9 mouse cellular contexts compared by ENCODE assay signal in the genomic region with DNA sequence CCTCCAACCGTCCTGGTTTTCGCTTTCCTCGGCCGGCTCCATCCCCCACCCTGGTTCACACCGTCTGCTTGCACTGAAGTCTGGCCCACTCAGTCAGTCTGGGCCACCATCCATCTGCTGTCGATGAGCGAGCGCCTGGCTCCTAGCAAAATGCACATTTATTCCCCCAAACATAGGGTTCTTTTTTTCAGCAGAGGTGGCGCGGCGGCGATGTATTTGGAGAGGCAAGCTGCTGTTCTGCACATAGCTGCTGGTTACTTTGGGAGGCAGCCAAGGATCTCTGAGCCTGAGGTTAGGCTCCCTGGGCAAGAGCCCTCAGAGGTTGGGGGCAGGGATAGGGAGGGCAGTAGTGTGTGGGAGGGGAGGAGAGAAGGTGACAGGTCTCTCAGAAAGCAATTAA. TPM values are rescaled to one million over a fixed set of nuclear protein-coding genes. Genes with fewer than 3 reads are reported as not detected.
DNase-seq lines count a peak whose midpoint lies in the region; ATAC-seq and TF ChIP-seq lines count a peak whose summit lies in the region.
"Had no signal": no experiment of that assay in that cellular context is flagged by ENCODE, and none has a peak within 500 bp of the region (broad histone marks: within the 10 kb centered on the region; RNA-seq: fewer than 3 reads in every experiment).

No protein-coding gene starts in this region.

- no peak overlapping the region for H3K27ac ChIP-seq in neural tube, embryonic 11.5 days (ENCODE audit: low read depth, low read length)
- H3K27ac ChIP-seq in hindbrain, embryonic 16.5 days (ENCODE audit: low read depth, low read length): peak overlapping the region; percentile 64
- H3K27ac ChIP-seq in left cerebral cortex, adult 2 months: peak overlapping the region; percentile 77
- H3K27ac ChIP-seq in midbrain, embryonic 12.5 days (replicated peaks): peak overlapping the region; percentile 25; the same call in 1 of the 2 replicates

- WGBS in neural tube, embryonic 11.5 days: 45% methylated on average over 12 of the region's 12 CpGs
- 36% methylated on average over 12 of the region's 12 CpGs for WGBS in hindbrain, embryonic 16.5 days
- whole genome bisulfite sequencing in midbrain, embryonic 12.5 days: 60% methylated on average over 12 of the region's 12 CpGs

- peak; percentile 53 for DNase-seq in neural tube, embryonic 11.5 days (ENCODE audit: low spot score)
- no peak for DNase-seq in neural tube, embryonic 10.5 days (ENCODE audit: extremely low spot score, low spot score)
- DNase-seq in left cerebral cortex, adult 2 months (ENCODE audit: extremely low spot score in 1 of 2, low spot score in 2 of 2): peak; percentile 76 to 83
- DNase-seq in testis, postnatal 14 days (ENCODE audit: low spot score): no peak
- no peak for DNase-seq in thymus, postnatal 14 days

- H3K9ac ChIP-seq in neural tube, embryonic 11.5 days (ENCODE audit: low read length): no peak overlapping the region
- no peak overlapping the region for H3K9ac ChIP-seq in hindbrain, embryonic 16.5 days (ENCODE audit: low read depth, low read length)
- no peak overlapping the region for H3K9ac ChIP-seq in midbrain, embryonic 12.5 days (replicated peaks)

- no peak overlapping the region for H3K4me2 ChIP-seq in neural tube, embryonic 11.5 days (ENCODE audit: low read depth)
- peak overlapping the region; percentile 22 for H3K4me2 ChIP-seq in hindbrain, embryonic 16.5 days (ENCODE audit: low read length)
- no peak overlapping the region for H3K4me2 ChIP-seq in midbrain, embryonic 12.5 days (replicated peaks)

- H3K36me3 ChIP-seq in neural tube, embryonic 11.5 days (ENCODE audit: control insufficient read depth, insufficient read depth, low read length): no peaks in the 10 kb centered on the region
- H3K36me3 ChIP-seq in hindbrain, embryonic 16.5 days (ENCODE audit: control insufficient read depth, insufficient read depth, low read length): no peaks in the 10 kb centered on the region
- H3K36me3 ChIP-seq in midbrain, embryonic 12.5 days: no peaks in the 10 kb centered on the region

- H3K9me3 ChIP-seq in neural tube, embryonic 11.5 days (ENCODE audit: control insufficient read depth, low read length): no peaks in the 10 kb centered on the region
- no peaks in the 10 kb centered on the region for H3K9me3 ChIP-seq in hindbrain, embryonic 16.5 days (ENCODE audit: control insufficient read depth, low read length)
- no peaks in the 10 kb centered on the region for H3K9me3 ChIP-seq in midbrain, embryonic 12.5 days

- H3K4me1 ChIP-seq in neural tube, embryonic 11.5 days (ENCODE audit: control insufficient read depth, insufficient read depth, low read length): peaks cover 15% of the 10 kb centered on the region
- H3K4me1 ChIP-seq in hindbrain, embryonic 16.5 days (ENCODE audit: control insufficient read depth, insufficient read depth, low read depth, low read length): peaks cover 17% of the 10 kb centered on the region
- peaks cover 23% of the 10 kb centered on the region for H3K4me1 ChIP-seq in midbrain, embryonic 12.5 days

- TF ChIP-seq CTCF in left cerebral cortex, adult 2 months (IDR thresholded peaks at IDR 0.05): no peak; the same call in 1 of the 2 replicates

- no peak for ATAC-seq in neural tube, embryonic 11.5 days (ENCODE audit: insufficient read depth, low FRiP score, low TSS enrichment)
- ATAC-seq in frontal cortex, adult (ENCODE audit: low TSS enrichment): peak; percentile 98
- ATAC-seq in hindbrain, embryonic 16.5 days: peak; percentile 69
- no peak for ATAC-seq in midbrain, embryonic 12.5 days (ENCODE audit: low FRiP score, low read depth)
- ATAC-seq: Patski had no signal

- intact Hi-C loops in left cerebral cortex, adult 2 months (cut with DNase I): loop anchor here (1.0 kb wide), 1 partner anchor 27 kb away; the partner anchor contains the start of gene Btbd17

- H3K4me3 ChIP-seq in neural tube, embryonic 11.5 days (ENCODE audit: low read depth, low read length): no peak overlapping the region
- H3K4me3 ChIP-seq in hindbrain, embryonic 16.5 days (ENCODE audit: low read length): no peak overlapping the region
- no peak overlapping the region for H3K4me3 ChIP-seq in left cerebral cortex, adult 2 months
- H3K4me3 ChIP-seq in midbrain, embryonic 12.5 days: no peak overlapping the region

- H3K27me3 ChIP-seq in neural tube, embryonic 11.5 days (ENCODE audit: control insufficient read depth, insufficient read depth, low read length): no peaks in the 10 kb centered on the region
- H3K27me3 ChIP-seq in hindbrain, embryonic 16.5 days (replicated peaks; ENCODE audit: control insufficient read depth, insufficient read depth, low read length): no peaks in the 10 kb centered on the region
- 0 out of 2 replicates have a peak, but pooled peaks cover 11% of the 10 kb centered on the region for H3K27me3 ChIP-seq in midbrain, embryonic 12.5 days
- H3K27me3 ChIP-seq: Patski had no signal

RNA-seq across cellular contexts. Expression of gene Gpr142, which starts 24.0 kb away (rescaled TPM):
- polyA plus RNA-seq in neural tube, embryonic 11.5 days (2014; fragmentation: Nextera tagmentation; extraction: Ambion mirVana): not detected in 2 replicates
- polyA plus RNA-seq in hindbrain, embryonic 16.5 days (2015; fragmentation: Nextera tagmentation; extraction: Ambion mirVana): not detected in 2 replicates
- total RNA-seq in left cerebral cortex, adult 2 months (2021): not detected
- polyA plus RNA-seq in midbrain, embryonic 12.5 days (2016; fragmentation: Nextera tagmentation; extraction: Ambion mirVana): not detected in 2 replicates

RNA-seq across cellular contexts. Expression of gene Btbd17, which starts 27.0 kb away (rescaled TPM):
- polyA plus RNA-seq in neural tube, embryonic 11.5 days (2014; fragmentation: Nextera tagmentation; extraction: Ambion mirVana): 43.1 and 51.5 TPM in 2 replicates
- 22.4 and 24.2 TPM in 2 replicates for polyA plus RNA-seq in hindbrain, embryonic 16.5 days (2015; fragmentation: Nextera tagmentation; extraction: Ambion mirVana)
- 10 to 100 TPM; 29.5 to 29.8 TPM for total RNA-seq in left cerebral cortex, adult 2 months (2021)
- 61.0 and 68.5 TPM in 2 replicates for polyA plus RNA-seq in midbrain, embryonic 12.5 days (2016; fragmentation: Nextera tagmentation; extraction: Ambion mirVana)

RNA-seq across cellular contexts. Expression of gene Gprc5c, which starts 28.2 kb away (rescaled TPM):
- polyA plus RNA-seq in neural tube, embryonic 11.5 days (2014; fragmentation: Nextera tagmentation; extraction: Ambion mirVana): 24.4 and 26.0 TPM in 2 replicates
- 9.7 and 12.9 TPM in 2 replicates for polyA plus RNA-seq in hindbrain, embryonic 16.5 days (2015; fragmentation: Nextera tagmentation; extraction: Ambion mirVana)
- total RNA-seq in left cerebral cortex, adult 2 months (2021): 1 to 10 TPM; 4.0 to 5.4 TPM
- 10.4 and 16.8 TPM in 2 replicates for polyA plus RNA-seq in midbrain, embryonic 12.5 days (2016; fragmentation: Nextera tagmentation; extraction: Ambion mirVana)

RNA-seq across cellular contexts. Expression of gene Kif19a, which starts 57.5 kb away (rescaled TPM):
- polyA plus RNA-seq in neural tube, embryonic 11.5 days (2014; fragmentation: Nextera tagmentation; extraction: Ambion mirVana): 0.65 and 1.3 TPM in 2 replicates
- 0.55 and 0.69 TPM in 2 replicates for polyA plus RNA-seq in hindbrain, embryonic 16.5 days (2015; fragmentation: Nextera tagmentation; extraction: Ambion mirVana)
- total RNA-seq in left cerebral cortex, adult 2 months (2021): 1 to 10 TPM; 3.2 to 3.6 TPM
- 0.45 and 0.73 TPM in 2 replicates for polyA plus RNA-seq in midbrain, embryonic 12.5 days (2016; fragmentation: Nextera tagmentation; extraction: Ambion mirVana)

Comparison
In these comparisons a context has a peak if more than half of its experiments do, and no peak if none do; other contexts are left out.
1. DNase-seq: peak in neural tube, embryonic 11.5 days (single experiment) and left cerebral cortex, adult 2 months (2 of 2); none in neural tube, embryonic 10.5 days (single experiment), testis, postnatal 14 days (single experiment) and thymus, postnatal 14 days (single experiment).
2. ATAC-seq: peak in frontal cortex, adult (single experiment) and hindbrain, embryonic 16.5 days (single experiment); none in neural tube, embryonic 11.5 days (single experiment) and midbrain, embryonic 12.5 days (single experiment).